Mouse (Mus musculus) kidney, adult 11 months (tissue): ENCODE measurements around the gene Fam110a.

ENCODE experiments used
- DNase-seq: peaks from one replicate; pipeline ENCODE4 v3.0.0; 2022

Gene Fam110a

DNA sequence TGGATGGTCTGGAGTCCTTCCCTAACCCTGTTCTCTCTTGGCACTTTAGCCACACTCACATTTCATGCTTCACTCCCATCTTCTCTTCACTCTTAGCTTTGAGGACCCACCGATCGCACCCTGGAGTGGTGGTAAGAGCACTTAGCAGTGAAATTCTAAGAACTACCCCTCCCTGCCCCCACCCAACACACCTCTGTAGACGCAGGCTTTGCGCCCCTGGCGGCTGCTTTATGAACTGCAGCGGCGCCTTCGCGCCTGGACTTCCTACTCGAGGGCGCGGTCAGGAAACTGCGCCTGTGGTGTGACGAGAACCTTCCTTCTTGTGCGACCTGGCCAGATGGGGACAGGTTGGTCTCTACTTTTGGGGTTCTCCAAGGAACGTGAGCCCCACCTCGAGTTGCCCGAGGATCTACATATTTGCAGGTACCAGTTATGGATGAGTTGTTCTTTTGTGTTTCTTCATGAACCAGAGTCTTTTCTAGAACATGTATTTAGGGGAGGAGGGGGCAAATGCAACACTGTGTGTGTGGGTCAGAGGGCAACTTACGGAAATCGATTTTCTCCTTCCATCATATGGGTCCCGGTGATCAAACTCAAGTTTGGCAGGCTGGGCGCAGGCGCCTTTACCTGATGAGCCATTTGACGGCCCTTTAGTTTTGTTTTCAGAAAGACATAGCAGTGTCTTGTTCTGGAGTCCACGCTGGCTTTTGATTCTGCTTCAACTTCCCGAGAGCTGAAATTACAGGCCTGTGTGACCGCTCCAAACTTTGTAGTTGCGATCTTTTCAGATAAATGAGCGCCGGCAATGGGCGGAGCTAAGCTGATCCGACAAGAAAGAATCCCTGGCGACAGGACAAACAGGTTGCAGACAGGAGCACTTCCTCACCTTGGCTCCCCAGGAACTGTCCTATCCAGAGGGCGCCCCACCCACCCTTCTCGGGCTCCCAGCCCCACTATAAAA, 16.5 kb upstream of the Fam110a start, which contains the start of gene Slc52a3:
TSS of gene Slc52a3 (plus strand) at position 283 of the 961 bp plus-strand sequence.
- peak; percentile 86 for DNase-seq

GRCm38 (mm10) chr2:151994350-151995122, 14.5 kb upstream of the Fam110a start:
- peak; percentile 69 for DNase-seq

- DNase-seq, result no peak
Observed at GRCm38 (mm10) chr2:151991446-151991845, 11.4 kb upstream of the Fam110a start.

- no peak for DNase-seq
Observed at GRCm38 (mm10) chr2:151990985-151991394, 11.0 kb upstream of the Fam110a start.

DNA sequence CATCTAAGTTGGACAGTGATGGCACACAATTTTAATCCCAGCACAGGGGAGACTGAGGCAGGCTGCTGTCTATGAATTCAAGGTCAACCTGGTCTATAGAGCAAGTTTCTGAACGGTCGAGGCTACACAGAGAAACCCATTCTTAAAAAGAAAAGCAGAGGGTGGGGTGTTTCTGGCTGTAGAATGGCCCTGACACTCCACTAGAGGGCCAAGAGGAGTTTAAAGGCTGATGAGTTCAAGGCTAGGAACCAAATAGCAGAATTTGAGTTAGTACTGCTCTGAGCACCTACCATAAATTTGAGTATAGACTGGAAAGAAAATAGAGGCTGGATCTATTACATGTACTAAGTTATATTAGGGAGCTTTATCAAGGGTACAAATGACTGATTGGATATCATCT, 9.0 kb upstream of the Fam110a start:
- DNase-seq, result no peak

- no peak for DNase-seq
Observed at GRCm38 (mm10) chr2:151986958-151987357, 6.9 kb upstream of the Fam110a start.

GRCm38 (mm10) chr2:151985426-151986172, 5.6 kb upstream of the Fam110a start:
- no peak for DNase-seq

DNA sequence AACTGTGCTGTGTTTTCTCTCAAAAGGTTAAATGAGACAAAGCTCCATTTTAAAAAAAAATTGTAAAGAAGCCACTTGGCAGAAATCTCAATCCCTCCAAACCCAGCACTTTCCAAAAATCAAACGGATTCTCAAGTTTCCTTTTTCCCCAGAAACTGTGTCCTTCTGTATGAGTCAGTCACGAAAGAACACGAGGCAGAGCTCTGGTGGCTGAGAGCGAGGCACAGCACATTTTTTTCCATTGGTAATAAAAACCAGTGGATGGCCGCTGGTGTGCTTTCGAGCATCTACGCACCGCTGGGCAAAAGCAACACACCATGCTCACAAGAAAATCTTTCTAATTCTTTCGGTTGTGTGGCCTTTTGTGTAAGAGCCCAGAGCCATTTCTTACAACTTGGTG, 4.0 kb upstream of the Fam110a start:
- no peak for DNase-seq

DNA sequence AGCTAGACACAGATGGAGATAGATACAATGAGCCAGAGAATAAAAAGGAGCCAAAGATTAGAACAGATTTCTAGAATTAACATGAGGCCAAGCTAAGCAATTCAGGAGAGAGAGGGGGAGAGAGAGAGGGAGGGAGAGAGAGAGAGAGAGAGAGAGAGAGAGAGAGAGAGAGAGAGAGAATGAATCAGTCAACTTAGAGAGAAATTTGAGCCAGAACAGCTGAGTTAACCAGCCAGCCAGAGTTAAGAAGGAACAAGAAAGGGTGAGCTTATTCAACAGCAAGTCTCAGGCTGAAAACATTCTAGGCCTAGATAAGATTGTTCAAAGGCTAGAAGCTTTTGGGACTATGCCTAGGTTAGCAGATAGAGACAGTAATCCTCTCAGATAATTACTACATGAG, 2.5 kb upstream of the Fam110a start:
- DNase-seq, result no peak

GRCm38 (mm10) chr2:151981268-151981667, 1.2 kb upstream of the Fam110a start:
- DNase-seq, result no peak

- DNase-seq, result no peak
Observed at GRCm38 (mm10) chr2:151980355-151980693, 305 bp upstream of the Fam110a start.

- no peak for DNase-seq
Observed at GRCm38 (mm10) chr2:151978494-151978893, 1.5 kb downstream of the Fam110a start.

DNA sequence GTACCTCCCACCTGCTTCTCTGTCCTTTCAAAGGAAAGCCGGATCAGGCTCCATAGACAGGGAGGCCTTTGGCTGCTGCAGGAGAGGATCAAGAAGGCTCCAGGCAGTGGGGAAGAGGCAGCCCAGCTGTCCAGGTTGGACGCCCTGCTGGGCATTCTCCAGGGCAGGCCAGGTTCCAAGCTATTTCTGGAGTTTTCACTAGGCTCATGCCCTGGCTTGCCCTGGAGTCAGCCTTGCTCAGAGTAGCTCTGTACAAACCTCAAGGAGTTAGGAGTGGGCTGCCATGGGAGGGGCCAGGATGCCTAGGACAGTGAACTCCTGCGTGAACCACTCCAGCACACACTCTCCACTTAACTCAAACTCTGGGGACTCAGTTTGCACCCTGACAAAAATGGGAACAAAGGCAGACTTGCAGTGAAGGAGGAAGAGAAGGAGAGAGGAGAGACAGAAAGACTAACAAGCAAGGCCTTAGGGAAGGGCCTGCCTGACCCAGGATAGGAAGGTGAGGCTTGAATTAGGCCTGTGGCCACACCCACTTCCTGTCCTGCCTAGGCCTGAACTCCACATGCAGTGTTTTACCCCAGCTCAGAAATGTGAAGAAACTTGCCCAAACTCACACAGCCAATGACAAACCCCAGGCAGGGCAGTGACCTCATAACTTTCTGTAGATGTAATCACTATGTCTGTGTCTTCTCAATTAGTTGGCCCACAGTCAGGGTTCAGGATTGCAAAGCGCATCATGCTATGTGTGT, 2.2 kb downstream of the Fam110a start:
- no peak for DNase-seq

- peak; percentile 86 for DNase-seq
Observed at GRCm38 (mm10) chr2:151976067-151976466, 4.0 kb downstream of the Fam110a start.

GRCm38 (mm10) chr2:151975295-151975694, 4.7 kb downstream of the Fam110a start:
- DNase-seq, result no peak

DNA sequence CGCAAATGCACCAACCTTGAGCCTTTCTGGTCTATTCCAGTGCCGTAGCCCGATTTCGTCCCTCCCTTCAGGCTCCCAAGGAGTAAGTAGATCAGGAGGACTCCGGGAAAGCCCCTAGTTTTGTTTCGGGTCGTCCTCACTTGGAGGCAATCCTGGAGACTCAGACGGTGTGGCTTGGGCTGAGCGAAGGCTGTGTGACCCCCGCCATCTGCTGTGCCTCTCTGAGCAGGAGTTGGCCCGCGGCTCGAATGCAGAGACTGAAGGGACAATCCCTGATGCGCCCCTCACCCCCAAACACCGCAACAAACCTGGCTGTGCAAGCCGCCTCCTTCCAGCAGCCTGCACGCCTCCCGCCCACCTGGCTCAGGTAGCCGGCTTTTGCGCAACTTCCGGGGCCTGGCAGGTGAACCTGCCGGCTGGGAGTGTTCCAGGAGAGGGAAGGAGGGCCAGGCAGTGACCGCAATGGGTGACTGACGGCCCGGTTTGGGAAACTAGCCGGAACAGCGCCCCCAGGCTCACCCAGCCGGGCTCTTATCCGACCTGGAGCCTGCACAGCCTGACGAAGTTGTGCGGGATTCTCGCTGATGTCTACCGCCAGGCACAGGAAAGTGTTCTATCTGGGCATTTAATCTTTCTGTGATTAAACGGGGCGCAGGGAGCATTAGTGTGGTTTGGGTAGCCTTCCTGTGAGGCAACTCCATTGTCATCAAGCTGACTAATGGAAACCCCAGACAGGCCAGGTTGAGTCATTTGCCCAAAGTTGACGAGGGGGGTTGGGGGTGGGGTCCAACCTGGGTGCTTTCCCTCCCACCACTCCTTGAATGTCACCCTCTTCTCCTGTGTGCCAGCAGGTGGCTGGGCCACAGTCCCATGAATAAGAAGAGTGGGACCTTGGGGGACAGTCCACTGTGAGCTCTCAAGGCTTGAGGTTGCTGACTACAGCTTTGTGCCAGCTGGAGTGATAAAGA, 6.1 kb downstream of the Fam110a start:
- peak; percentile 85 for DNase-seq

- no peak for DNase-seq
Observed at GRCm38 (mm10) chr2:151972880-151973594, 7.0 kb downstream of the Fam110a start.

DNA sequence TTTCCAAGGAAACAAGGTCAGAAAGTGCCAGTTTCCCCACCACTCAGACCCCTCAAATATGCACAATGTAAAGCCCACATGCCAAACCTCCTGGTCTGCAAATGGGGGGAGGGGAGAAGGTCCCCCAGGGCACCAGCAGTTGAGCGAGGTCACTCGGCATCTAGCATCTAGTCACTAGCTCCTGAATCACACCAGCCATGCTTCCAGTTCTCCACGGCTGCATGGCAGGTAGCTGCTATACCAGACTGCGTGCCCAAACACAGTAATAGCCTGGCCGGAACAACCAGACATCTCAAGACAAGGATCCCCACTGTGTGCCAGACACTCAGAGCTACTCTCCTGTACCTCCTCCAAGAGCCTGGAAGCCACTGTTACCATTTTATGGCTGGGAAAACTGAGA, 8.3 kb downstream of the Fam110a start:
- DNase-seq, result no peak

GRCm38 (mm10) chr2:151970191-151971172, 9.5 kb downstream of the Fam110a start:
- DNase-seq, result peak; percentile 88
